Mouse (Mus musculus) ES-Bruce4 (cell line): ENCODE results near the gene Platr17. TPM values are rescaled to one million over a fixed set of nuclear protein-coding genes. Genes with fewer than 3 reads are reported as not detected.
"Not testable (repeated sequence)": the region's sequence is repeated elsewhere in the genome, so short reads cannot be mapped to it uniquely, and the experiment has no call there.

ENCODE experiments used
- H3K27ac ChIP-seq: 2 replicates; pipeline ENCODE4 v1.5.1; 2012; ENCODE audit warnings: low read length, inconsistent platforms; ENCODE audit not compliant: insufficient read depth
- H3K27me3 ChIP-seq: 2 replicates; pipeline ENCODE4 v1.6.1; 2012; ENCODE audit warnings: mild to moderate bottlenecking, low read length, inconsistent platforms; ENCODE audit not compliant: control insufficient read depth, poor library complexity, insufficient read depth, severe bottlenecking
- H3K36me3 ChIP-seq: 2 replicates; pipeline ENCODE4 v1.6.1; 2012; ENCODE audit warnings: inconsistent platforms, mild to moderate bottlenecking, low read length, moderate library complexity; ENCODE audit not compliant: control insufficient read depth, poor library complexity, insufficient read depth, severe bottlenecking
- H3K4me1 ChIP-seq: one replicate; pipeline ENCODE4 v1.8.1; 2011; ENCODE audit warnings: low read length; ENCODE audit not compliant: control insufficient read depth, insufficient read depth
- H3K4me3 ChIP-seq: 2 replicates; pipeline ENCODE4 v1.5.1; 2011; ENCODE audit warnings: low read depth, mild to moderate bottlenecking, low read length
- H3K9ac ChIP-seq: 2 replicates; pipeline ENCODE4 v1.6.1; 2012; ENCODE audit warnings: low read depth, mild to moderate bottlenecking, inconsistent platforms; ENCODE audit not compliant: poor library complexity, severe bottlenecking
- H3K9me3 ChIP-seq: replicated peaks from 2 replicates; pipeline ENCODE4 v1.6.1; 2012; ENCODE audit warnings: mild to moderate bottlenecking, low read length, inconsistent platforms; ENCODE audit not compliant: control insufficient read depth, poor library complexity, insufficient read depth, severe bottlenecking
- CTCF ChIP-seq: IDR thresholded peaks from one replicate; pipeline ENCODE4 v1.8.1; 2011; ENCODE audit warnings: low read depth, low read length
- EP300 ChIP-seq: IDR thresholded peaks from 2 replicates; pipeline ENCODE4 v1.6.1; 2011; ENCODE audit warnings: low read depth, low read length; ENCODE audit not compliant: insufficient read depth
- POLR2A ChIP-seq: IDR thresholded peaks from one replicate; pipeline ENCODE4 v1.8.1; 2011; ENCODE audit warnings: low read length; ENCODE audit not compliant: insufficient read depth
- polyA plus RNA-seq: library from polyadenylated mRNA; stranded (reverse); fragments of >200 nt; gene quantifications from 2 replicates; pipeline ENCODE4 v1.2.4, GENCODE M21; 2011; ENCODE audit warnings: low read depth; ENCODE audit not compliant: missing spikeins, insufficient read depth, insufficient read length

Platr17 gene
- 16.7 and 19.1 TPM in 2 replicates for polyA plus RNA-seq

DNA sequence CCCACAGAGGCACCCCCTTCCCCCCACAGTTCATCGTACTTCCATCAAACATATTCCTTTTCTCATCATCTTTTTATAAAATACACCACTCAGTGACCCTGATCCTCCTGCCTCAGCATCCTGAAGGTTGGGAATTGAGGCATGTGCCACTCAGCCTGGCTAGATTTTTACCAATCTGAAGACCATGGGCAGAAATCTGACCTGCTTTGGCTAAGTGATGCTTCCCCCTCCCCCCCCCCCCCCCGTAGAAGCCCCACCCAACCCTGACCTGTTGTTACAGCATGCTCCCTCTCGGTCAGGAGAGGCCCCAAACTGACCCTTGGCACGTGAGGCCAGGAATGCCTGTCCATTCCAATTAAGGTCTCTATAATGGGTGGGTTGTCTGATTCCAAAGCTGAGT is at the start of gene Platr17:
Gene Platr17 (plus strand): TSS at position 301 of the 400 bp plus-strand sequence.
- H3K27ac ChIP-seq: peak within 1 kb of the TSS; percentile 92
- H3K9ac ChIP-seq: peak within 1 kb of the TSS; percentile 78
- H3K9me3 ChIP-seq, H3K4me1 ChIP-seq, H3K36me3 ChIP-seq, H3K27me3 ChIP-seq: not testable (repeated sequence)
- H3K4me3 ChIP-seq: peak within 1 kb of the TSS; percentile 65

- H3K27ac ChIP-seq: no peak overlapping the region
- H3K9me3 ChIP-seq: peaks cover 16% of the 10 kb centered on the region
- H3K36me3 ChIP-seq: no peaks in the 10 kb centered on the region
- H3K27me3 ChIP-seq: no peaks in the 10 kb centered on the region
- no peak overlapping the region for H3K4me3 ChIP-seq
- no peaks in the 10 kb centered on the region for H3K4me1 ChIP-seq
- TF ChIP-seq POLR2A: no peak
- TF ChIP-seq CTCF: no peak
- TF ChIP-seq EP300: no peak
- no peak overlapping the region for H3K9ac ChIP-seq
These were observed 47.1 kb upstream of the Platr17 start for GRCm38 (mm10) chr17:33857816-33858215.

DNA sequence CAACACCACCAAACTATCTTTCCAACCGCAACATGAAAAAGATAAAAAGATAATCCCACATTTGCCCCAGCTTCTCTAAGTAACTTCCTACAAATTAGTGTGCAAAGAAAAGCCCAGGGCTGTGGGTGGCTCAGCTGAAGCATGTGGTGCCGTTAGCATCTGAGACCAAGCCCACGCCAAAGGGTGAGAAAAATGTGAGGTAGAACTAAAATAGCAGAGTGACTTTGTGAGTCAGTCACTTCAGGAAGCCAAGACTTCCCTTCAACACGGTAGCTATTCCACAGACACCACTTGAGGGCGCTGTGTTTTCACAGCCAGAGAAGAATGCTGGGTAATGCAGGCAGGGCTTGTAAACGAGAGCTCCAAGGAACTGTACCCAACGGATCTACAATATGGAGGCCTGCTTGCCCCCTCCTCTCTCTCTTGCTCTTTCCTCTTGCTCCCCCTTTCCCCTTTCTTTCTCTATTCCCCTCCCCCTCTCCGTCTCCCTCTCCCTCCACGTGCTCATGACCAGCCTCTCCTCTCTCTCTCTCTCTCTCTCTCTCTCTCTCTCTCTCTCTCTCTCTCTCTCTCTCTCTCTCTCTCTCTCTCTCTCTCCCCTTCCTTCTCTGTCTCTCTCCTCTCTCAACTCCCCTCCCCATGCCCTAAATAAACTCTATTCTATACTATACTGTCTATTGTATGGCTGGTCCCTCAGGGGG is 39.5 kb upstream of the Platr17 start:
- Histone ChIP-seq H3K4me1 (peaks cover 3% of the 10 kb centered on the region), H3K27ac (peak overlapping the region; percentile 8; the same call in 1 of the 2 replicates)
- TF ChIP-seq EP300 (no peak), CTCF (peak; percentile 76), POLR2A (no peak)

DNA sequence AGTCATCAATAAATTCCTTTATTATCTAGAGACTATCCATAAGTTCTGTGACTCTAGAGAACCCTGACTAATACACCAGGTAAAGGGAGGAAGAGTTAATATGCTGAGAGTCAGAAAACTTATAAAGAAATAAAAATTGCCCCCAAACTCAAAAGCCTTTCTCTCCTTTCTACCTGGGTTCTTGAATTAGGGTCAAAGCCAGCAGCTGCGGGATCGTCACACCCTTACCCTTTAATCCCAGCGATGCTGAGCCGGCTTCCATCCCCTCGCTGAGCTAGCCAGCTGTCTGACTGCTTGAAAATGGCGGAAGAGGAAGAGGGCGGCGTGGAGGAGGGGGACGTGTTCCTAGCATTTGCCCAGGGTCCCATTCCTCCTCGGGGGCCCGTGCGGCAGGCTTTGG is 31.4 kb upstream of the Platr17 start, which contains the start of gene Gm7029:
Gene Gm7029 (plus strand): TSS at position 301 of the 400 bp plus-strand sequence.
- not testable (repeated sequence) for H3K9ac ChIP-seq, H3K4me3 ChIP-seq, H3K9me3 ChIP-seq

More for the DNA sequence above, 39.5 kb upstream of the Platr17 start:
- Histone ChIP-seq H3K36me3 (no peaks in the 10 kb centered on the region), H3K4me3 (peak overlapping the region; percentile 48), H3K9me3 (no peaks in the 10 kb centered on the region), H3K9ac (peak overlapping the region; percentile 44; the same call in 1 of the 2 replicates), H3K27me3 (no peaks in the 10 kb centered on the region)

GRCm38 (mm10) chr17:33874411-33874810 is 30.5 kb upstream of the Platr17 start:
- no peak overlapping the region for H3K27ac ChIP-seq
- H3K4me3 ChIP-seq: no peak overlapping the region
- H3K9ac ChIP-seq: no peak overlapping the region
- no peaks in the 10 kb centered on the region for H3K27me3 ChIP-seq
- peaks cover 16% of the 10 kb centered on the region for H3K36me3 ChIP-seq
- TF ChIP-seq POLR2A (no peak), CTCF (no peak), EP300 (no peak)
- no peaks in the 10 kb centered on the region for H3K4me1 ChIP-seq
- no peaks in the 10 kb centered on the region for H3K9me3 ChIP-seq

More for the DNA sequence above, 31.4 kb upstream of the Platr17 start, which contains the start of gene Gm7029:
- not testable (repeated sequence) for H3K4me1 ChIP-seq, H3K27me3 ChIP-seq, H3K27ac ChIP-seq
- H3K36me3 ChIP-seq: peaks cover 13% of the 10 kb centered on the region

DNA sequence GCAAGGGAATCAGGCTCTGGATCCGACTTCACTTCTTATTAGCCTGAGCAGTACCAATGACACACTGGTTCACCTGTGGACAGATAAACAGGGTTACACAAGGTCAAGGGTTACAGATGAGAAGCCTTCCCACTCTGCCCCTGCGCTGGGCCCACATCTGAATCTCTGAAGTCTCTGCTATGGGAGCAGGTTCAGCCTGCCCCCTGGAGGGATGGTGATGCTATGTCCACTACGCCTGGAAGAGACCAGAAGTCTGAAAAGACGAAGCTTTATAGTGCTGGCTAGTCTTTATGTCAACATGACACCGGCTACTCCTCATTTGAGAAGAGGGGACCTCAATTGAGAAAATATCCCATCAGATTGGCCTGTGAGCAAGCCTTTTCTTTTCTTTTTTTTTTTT is 29.1 kb upstream of the Platr17 start:
- not testable (repeated sequence) for H3K4me3 ChIP-seq, H3K9ac ChIP-seq, H3K27ac ChIP-seq, H3K4me1 ChIP-seq, H3K27me3 ChIP-seq, H3K9me3 ChIP-seq
- peaks cover 27% of the 10 kb centered on the region for H3K36me3 ChIP-seq
- peak; percentile 45 for TF ChIP-seq CTCF

DNA sequence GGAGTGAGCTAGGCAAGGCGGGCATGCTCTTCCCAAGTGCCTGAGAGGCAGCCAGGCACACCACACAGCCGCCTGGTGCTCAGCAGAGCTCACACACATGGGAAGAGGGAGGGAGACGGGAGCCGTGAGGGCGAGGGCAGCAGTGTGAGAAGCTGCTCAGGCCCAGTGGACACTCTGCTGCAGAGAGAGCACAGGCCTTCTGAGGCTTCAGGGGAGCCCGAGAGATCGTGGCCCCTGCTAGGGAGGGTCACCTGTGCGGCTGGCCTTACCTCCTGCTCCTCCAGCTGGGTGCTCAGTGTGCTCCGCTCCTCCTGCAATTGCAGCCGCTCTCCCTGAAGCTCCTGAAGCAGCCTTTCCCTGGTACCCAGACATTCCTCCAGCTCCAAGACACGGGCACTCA is 20.6 kb upstream of the Platr17 start:
- peaks cover 45% of the 10 kb centered on the region for H3K36me3 ChIP-seq
- not testable (repeated sequence) for H3K4me3 ChIP-seq, H3K4me1 ChIP-seq, H3K27ac ChIP-seq, H3K9me3 ChIP-seq, H3K9ac ChIP-seq, H3K27me3 ChIP-seq

DNA sequence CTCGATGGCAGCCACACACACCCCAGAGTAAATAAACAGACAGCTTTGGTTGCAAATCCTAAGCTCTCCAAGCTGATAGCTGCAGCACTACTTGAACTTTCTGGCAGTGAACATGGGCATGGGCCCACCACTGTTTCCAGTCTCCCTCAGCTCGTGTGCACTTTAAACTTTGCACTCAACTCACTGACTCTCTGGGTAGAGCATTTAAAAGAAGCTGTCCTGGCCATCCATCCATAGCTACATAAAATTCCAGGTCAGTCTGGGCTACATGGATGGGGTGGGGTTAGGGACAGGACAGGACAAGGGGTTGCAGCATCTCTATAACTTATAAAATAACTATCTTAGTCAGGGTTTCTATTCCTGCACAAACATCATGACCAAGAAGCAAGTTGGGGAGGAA is 17.1 kb upstream of the Platr17 start:
- not testable (repeated sequence) for H3K27ac ChIP-seq, H3K27me3 ChIP-seq, H3K9me3 ChIP-seq, H3K9ac ChIP-seq, H3K4me3 ChIP-seq, H3K4me1 ChIP-seq
- H3K36me3 ChIP-seq: peaks cover 27% of the 10 kb centered on the region

DNA sequence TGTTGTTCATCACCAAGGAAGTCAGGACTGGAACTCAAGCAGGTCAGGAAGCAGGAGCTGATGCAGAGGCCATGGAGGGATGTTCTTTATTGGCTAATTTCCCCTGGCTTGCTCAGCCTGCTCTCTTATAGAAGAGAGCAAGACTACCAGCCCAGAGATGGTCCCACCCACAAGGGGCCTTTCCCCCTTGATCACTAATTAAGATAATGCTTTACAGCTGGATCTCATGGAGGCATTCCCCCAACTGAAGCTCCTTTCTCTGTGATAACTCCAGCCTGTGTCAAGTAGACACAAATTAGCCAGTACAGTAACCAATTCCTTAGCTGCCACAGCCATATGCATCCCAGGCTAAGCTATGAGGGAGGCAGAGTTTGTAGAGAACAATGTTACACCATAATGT is 16.7 kb upstream of the Platr17 start:
- H3K9ac ChIP-seq, H3K4me1 ChIP-seq, H3K9me3 ChIP-seq, H3K27me3 ChIP-seq, H3K4me3 ChIP-seq, H3K27ac ChIP-seq: not testable (repeated sequence)
- peaks cover 27% of the 10 kb centered on the region for H3K36me3 ChIP-seq
